Mouse (Mus musculus): ENCODE measurements around the gene Pnkp. TPM values are rescaled to one million over a fixed set of nuclear protein-coding genes. Genes with fewer than 3 reads are reported as not detected.

Gene Pnkp
- total RNA-seq, 2 experiments from 2014 or later, result 32.3 to 33.3 TPM

- DNase-seq (ENCODE audit: low spot score in 2 of 2), result peak; percentile 76 to 82
These were observed 32.1 kb upstream of the Pnkp start for GRCm38 (mm10) chr7:44824872-44825271.

DNA sequence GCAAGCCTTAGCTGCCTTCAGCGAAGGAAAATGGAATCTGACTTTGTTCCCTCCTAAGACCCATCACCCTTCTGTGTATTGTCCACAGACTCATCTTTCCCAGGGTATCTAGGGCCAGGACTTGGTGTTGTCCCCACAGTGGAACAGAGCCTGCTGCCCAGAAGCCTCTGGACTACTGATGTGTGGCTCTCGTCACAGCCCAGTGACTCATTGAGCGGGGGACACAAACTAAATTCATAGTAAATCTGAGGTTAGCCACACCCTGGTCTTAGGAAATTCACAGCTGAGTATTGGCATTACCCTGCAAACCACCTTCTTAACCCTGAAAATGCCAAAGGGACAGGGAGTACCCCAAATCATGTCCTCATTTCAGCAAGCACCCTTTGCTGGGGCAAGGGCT is 30.2 kb upstream of the Pnkp start:
- DNase-seq (ENCODE audit: low spot score in 2 of 2), result no peak

DNA sequence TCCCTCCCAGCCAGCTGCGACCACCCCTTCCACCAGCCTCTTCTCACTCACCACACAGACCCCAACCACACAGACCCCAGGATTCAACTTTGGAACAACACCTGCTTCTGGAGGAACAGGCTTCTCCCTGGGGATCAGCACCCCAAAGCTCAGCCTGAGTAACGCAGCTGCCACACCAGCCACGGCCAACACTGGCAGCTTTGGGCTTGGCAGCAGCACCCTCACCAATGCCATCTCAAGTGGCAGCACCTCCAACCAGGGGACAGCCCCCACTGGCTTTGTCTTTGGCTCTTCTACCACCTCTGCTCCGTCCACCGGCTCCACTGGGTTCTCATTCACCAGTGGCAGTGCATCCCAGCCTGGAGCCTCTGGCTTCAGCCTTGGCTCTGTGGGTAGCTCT is 28.2 kb upstream of the Pnkp start:
- DNase-seq (ENCODE audit: low spot score in 2 of 2), result no peak

DNA sequence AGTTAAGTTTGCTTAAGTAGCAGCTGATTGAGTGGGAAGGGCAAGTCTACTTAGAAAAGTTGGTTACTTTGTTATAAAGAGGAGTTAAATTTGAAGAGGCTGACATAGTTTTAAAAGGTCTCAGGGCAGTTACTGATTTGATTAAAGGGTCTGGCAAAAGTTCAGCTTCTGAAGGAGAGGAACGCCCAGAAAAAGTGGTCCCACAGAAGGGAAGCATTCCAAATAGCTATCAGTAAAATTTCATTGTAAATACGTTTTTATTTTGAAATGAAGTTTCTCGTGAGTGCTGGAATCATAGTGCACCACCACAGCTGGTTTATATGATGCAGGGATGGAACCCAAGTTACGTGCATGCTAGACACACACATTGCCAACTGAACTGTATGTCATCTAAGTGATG is 24.2 kb upstream of the Pnkp start:
- no peak for DNase-seq (ENCODE audit: low spot score in 2 of 2)

DNA sequence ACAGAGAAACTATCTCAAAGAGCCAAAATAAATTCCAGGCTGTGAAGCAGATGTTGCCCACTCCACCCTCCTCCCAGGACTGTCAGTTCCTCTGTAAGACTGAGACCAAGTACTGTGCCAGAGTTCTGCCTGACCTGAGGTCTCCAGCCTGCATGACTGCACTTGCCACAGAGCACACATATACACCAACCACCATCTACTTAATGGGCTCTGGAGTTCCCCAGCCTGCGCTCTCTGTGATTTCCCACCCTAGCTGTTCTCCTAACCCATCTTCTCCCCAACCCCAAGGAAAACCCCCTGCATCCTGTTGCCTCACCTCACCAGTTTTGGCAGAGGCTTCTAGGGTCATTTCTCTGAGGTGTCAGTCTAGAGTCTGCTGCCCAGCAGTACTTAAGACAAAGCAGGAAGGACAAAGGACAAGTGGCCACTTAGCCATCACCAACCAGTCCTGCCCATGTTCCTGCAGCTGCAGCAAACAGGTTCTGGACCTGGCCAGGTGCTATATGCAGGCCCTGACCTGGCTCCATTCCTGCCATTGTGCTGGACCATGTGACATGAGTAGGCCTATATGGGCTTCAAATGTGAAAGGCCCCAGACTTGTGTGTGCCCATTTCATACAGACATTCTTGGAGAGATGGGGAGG is 21.4 kb upstream of the Pnkp start:
- no peak for DNase-seq (ENCODE audit: low spot score in 2 of 2)

- DNase-seq (ENCODE audit: low spot score in 2 of 2), result no peak
These were observed 20.9 kb upstream of the Pnkp start for GRCm38 (mm10) chr7:44836016-44836404.

- no peak for DNase-seq (ENCODE audit: low spot score in 2 of 2)
These were observed 20.4 kb upstream of the Pnkp start for GRCm38 (mm10) chr7:44836423-44837053.

DNA sequence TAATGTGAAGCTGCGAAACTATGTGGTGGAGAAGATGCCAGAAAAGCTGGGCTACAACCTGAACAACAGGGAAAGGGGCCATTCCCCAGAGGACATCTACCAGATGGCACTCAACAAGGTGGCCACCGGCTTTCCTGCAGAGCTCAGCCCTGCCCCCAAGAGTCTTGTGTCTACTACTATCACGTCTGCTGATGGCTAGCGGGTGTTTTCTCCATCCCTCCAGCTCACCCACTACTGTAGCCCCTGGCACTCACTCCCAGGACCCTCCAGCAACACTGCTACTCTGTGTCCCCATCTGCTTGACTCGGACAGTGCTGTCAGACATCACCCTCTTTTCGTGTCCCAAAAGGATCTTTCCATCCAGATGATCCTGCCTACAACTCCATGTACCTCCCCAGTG is 18.9 kb upstream of the Pnkp start:
- DNase-seq (ENCODE audit: low spot score in 2 of 2), result no peak

GRCm38 (mm10) chr7:44839171-44839490 is 17.8 kb upstream of the Pnkp start:
- DNase-seq (ENCODE audit: low spot score in 2 of 2), result no peak

- peak in 1 of 2 experiments; percentile 46 for DNase-seq (ENCODE audit: low spot score in 2 of 2)
These were observed 17.3 kb upstream of the Pnkp start for GRCm38 (mm10) chr7:44839491-44840191.

- DNase-seq (ENCODE audit: low spot score in 2 of 2), result no peak
These were observed 16.5 kb upstream of the Pnkp start for GRCm38 (mm10) chr7:44840426-44840825.

DNA sequence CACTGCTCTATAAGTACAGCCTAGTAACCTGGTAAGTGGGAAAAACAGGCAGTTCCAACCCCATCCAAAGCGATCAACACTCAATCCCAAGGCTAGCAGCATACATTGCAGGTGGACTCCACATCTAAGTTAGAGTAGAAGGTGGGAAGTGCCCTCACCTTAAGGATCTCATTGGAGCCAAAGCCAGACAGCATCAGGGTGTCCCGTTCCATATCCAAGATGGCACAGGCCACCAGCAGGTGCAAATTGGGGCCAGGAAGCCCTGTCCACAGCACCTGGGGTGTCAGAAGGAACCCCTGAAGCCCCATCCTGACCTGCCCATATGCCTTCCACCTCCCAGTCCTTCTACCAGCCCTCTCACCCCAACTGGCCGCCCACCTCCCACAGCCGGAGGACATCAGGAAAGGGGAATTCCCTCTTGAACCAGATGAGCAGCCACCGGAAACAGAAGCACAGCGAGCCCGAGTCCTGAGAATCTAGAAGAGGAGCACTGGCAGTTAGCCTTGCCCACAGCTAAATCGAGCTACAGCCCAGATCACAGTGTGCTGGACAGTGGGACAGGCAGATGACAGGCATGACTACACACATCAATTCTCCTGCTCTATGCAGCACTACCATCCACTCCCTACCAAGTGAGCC is 15.0 kb upstream of the Pnkp start:
- DNase-seq (ENCODE audit: low spot score in 2 of 2), result no peak

DNA sequence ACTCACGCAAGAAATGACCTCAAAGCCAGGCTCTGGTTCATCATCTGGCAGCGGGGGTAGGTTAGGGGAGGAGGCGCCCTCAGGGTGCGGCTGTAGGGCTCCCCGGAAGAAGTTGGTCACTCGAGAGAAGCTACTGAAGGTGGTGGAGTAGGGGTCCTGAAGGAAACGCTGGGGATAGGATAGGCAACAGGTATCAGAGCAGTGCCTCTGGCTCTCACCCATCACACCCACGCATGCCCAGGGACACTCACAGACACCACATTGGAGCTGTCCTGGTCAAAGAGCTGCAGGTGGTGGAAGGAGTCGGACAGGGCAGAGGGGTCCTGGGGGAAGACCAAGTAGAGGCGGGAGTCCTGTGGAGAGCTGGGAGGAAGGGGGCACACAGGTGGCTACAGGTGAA is 11.9 kb upstream of the Pnkp start:
- DNase-seq (ENCODE audit: low spot score in 2 of 2), result no peak

GRCm38 (mm10) chr7:44846804-44847203 is 10.1 kb upstream of the Pnkp start:
- no peak for DNase-seq (ENCODE audit: low spot score in 2 of 2)

- DNase-seq (ENCODE audit: low spot score in 2 of 2), result no peak
These were observed 9.2 kb upstream of the Pnkp start for GRCm38 (mm10) chr7:44847772-44848171.

DNA sequence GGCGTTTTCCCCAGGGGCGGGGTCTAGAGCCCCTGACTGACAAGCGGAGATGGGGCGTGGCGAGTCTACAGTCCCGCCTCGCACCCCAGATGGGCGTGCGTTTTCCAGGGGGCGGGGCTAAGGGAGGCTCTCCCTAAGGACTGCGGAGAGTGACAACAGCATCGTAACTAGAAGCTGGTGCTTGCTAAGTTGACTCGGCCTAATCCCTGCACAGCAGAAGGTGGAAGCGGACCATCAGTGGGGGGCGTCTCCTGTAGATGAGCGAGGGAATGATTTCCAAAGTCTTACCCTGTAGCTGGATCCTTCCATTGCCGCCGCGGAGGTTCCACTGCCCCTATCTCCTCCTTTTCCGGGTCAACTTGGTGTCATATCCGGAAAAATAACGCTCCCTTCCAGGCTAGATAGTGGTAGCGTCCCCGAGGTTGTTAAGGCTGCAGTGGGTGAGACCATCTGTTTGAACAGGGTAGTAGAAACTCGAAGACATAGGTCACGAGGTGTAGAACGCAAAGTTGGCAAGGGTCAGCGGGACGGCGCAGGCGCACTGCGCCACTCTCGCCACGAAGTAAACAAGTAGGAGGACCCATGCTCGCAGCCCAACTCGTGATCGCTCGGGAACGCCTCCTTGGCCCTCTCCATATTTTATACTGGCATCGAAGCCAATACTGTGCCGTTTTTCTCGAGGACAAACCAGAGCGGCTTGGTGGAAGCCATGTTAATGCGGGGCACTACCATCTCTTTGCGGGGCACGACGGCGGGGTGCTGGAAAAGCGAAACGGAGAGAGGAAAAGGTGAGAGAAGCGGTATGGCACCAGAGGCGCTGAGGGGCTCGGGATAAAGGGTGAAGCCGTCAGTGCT is 8.2 kb upstream of the Pnkp start, which contains the start of the genes Akt1s1 and Tbc1d17:
TSS of gene Akt1s1 (plus strand) at position 431 of the 855 bp plus-strand sequence.
TSS of gene Tbc1d17 (minus strand) at position 519 of the 855 bp plus-strand sequence.
- peak; percentile 99 to 100 for DNase-seq (ENCODE audit: low spot score in 2 of 2)

- DNase-seq (ENCODE audit: low spot score in 2 of 2), result peak; percentile 90 to 95
These were observed 7.4 kb upstream of the Pnkp start for GRCm38 (mm10) chr7:44849416-44850111.

DNA sequence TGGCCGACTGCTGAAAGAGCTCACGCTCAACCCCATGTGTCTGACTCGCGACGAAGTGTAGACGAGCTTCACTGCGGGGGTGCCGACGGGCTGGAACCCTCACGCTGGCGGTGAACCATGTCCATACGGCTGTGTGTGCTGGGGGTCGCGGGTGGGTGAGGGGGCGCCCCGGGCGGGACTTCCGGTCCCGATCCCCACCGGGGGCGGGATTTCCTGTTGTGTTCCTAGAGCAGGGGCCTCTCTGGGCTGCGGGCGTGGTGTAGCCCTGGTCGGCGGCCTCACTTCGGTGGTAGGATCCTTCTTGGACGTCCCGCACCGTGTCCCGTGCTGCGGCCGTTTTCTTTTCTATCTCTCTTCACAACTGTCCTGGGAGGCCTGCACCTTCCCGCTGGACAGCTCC is 6.8 kb upstream of the Pnkp start:
- DNase-seq (ENCODE audit: low spot score in 2 of 2), result peak; percentile 77 to 80

GRCm38 (mm10) chr7:44850789-44851624 is 5.9 kb upstream of the Pnkp start:
- no peak for DNase-seq (ENCODE audit: low spot score in 2 of 2)

Measured in layer of hippocampus, postnatal 14 days (tissue).